Mouse (Mus musculus): ENCODE measurements around the gene Uts2r.

DNA sequence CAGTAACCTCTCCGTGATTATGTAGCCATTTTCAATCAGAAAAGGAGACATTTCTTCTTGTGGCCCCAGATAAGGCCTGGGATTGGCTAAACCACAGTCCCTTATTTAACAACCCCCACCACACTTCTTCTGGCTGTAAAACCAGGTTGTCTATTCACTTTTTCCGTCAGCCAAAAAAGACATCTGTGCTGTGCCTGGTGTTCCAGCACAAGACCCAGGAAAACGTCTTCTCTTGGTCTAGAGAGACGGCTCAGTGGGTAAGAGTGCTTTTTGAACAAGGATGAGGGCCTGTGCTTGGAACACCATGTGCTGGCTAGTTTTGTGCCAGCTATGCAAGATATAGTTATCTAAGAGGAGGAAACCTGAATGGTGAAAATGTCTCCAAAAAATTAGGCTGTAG is 36.6 kb upstream of the Uts2r start:
- no peak for TF ChIP-seq GATA1 (IDR thresholded peaks at IDR 0.05; ENCODE audit: low read length)
- no peak for TF ChIP-seq TAL1 (IDR thresholded peaks at IDR 0.05; ENCODE audit: low read length)

All from erythroblast, embryonic 14.5 days (primary cell).